Mouse (Mus musculus) olfactory bulb, adult 2 months (tissue): ENCODE measurements around the gene Peak1.
"Not testable (repeated sequence)": the region's sequence is repeated elsewhere in the genome, so short reads cannot be mapped to it uniquely, and the experiment has no call there.

Experiments used
- CTCF ChIP-seq: fragments of 200-500 bp; IDR thresholded peaks from 2 replicates; pipeline ENCODE4 v1.5.1; 2012; ENCODE audit warnings: low read depth, mild to moderate bottlenecking, low read length, moderate library complexity; ENCODE audit not compliant: insufficient read depth
- POLR2A ChIP-seq: fragments of 200-500 bp; IDR thresholded peaks from 2 replicates; pipeline ENCODE4 v1.6.1; 2012; ENCODE audit warnings: mild to moderate bottlenecking, low read depth, low read length, moderate library complexity; ENCODE audit not compliant: insufficient read depth

- not testable (repeated sequence) for TF ChIP-seq POLR2A, CTCF
Measured at GRCm38 (mm10) chr9:56437300-56437892, 19.5 kb upstream of the Peak1 start.
